Mouse (Mus musculus) myocyte (in vitro differentiated cells): ENCODE measurements around the gene Wfdc11.

Experiments
- CEBPB ChIP-seq: IDR thresholded peaks from 2 replicates; pipeline ENCODE4 v1.6.1; 2011; ENCODE audit warnings: mild to moderate bottlenecking, moderate library complexity; ENCODE audit not compliant: poor library complexity, insufficient read depth, severe bottlenecking
- E2F4 ChIP-seq: IDR thresholded peaks from one replicate; pipeline ENCODE4 v1.6.1; 2011; ENCODE audit warnings: mild to moderate bottlenecking, control low read depth, moderate library complexity; ENCODE audit not compliant: insufficient read depth
- MAX ChIP-seq: IDR thresholded peaks from one replicate; pipeline ENCODE4 v1.6.1; 2011; ENCODE audit warnings: low read depth, mild to moderate bottlenecking, control low read depth
- MYOG ChIP-seq, 3 experiments: IDR thresholded peaks; one replicate each; pipeline ENCODE4 v1.6.1; 2011; ENCODE audit warnings: control low read depth in 2 of 3, low read depth in 2 of 3, mild to moderate bottlenecking in 2 of 3; ENCODE audit not compliant: insufficient read length in 2 of 3, control insufficient read depth in 1 of 3, insufficient read depth in 1 of 3
- POLR2A ChIP-seq: IDR thresholded peaks from one replicate; pipeline ENCODE4 v1.6.1; 2011; ENCODE audit warnings: low read depth, mild to moderate bottlenecking, control low read depth, moderate library complexity; ENCODE audit not compliant: insufficient read length
- POLR2AphosphoS2 ChIP-seq: IDR thresholded peaks from one replicate; pipeline ENCODE4 v1.6.1; 2011; ENCODE audit warnings: low read depth, control low read depth; ENCODE audit not compliant: insufficient read length
- REST ChIP-seq: IDR thresholded peaks from one replicate; pipeline ENCODE4 v1.6.1; 2011; ENCODE audit warnings: mild to moderate bottlenecking, control low read depth, moderate library complexity; ENCODE audit not compliant: insufficient read depth, insufficient read length
- SRF ChIP-seq: IDR thresholded peaks from one replicate; pipeline ENCODE4 v1.6.1; 2011; ENCODE audit warnings: low read depth; ENCODE audit not compliant: control insufficient read depth, insufficient read length
- TCF12 ChIP-seq: IDR thresholded peaks from one replicate; pipeline ENCODE4 v1.6.1; 2011; ENCODE audit warnings: mild to moderate bottlenecking, control low read depth; ENCODE audit not compliant: poor library complexity, insufficient read depth, severe bottlenecking
- USF1 ChIP-seq: IDR thresholded peaks from one replicate; pipeline ENCODE4 v1.6.1; 2011; ENCODE audit warnings: low read depth, mild to moderate bottlenecking, control low read depth, moderate library complexity

- TF ChIP-seq POLR2A, result no peak
- no peak for TF ChIP-seq POLR2AphosphoS2
- TF ChIP-seq SRF, result no peak
- no peak for TF ChIP-seq MAX
- TF ChIP-seq E2F4, result no peak
- no peak for TF ChIP-seq USF1
- TF ChIP-seq REST, result no peak
- no peak for TF ChIP-seq CEBPB
- no peak for TF ChIP-seq TCF12
- no peak for TF ChIP-seq MYOG (IDR thresholded peaks at IDR 0.05; ENCODE audit: control insufficient read depth in 1 of 3, insufficient read depth in 1 of 3, insufficient read length in 2 of 3, low read depth in 2 of 3)
Measured at GRCm38 (mm10) chr2:164638696-164639095, 35.2 kb downstream of the Wfdc11 start, which contains the start of gene Wfdc16.
